Mouse (Mus musculus) hindbrain, embryonic 11.5 days (tissue): Measurements from ENCODE around the gene Gm28308. TPM values are rescaled to one million over a fixed set of nuclear protein-coding genes. Genes with fewer than 3 reads are reported as not detected.

ENCODE experiments used
- ATAC-seq: fragments of 200-750 bp; cut with Nextera tagmentation; 2 replicates; pipeline ENCODE4 v1.8.0; 2017; ENCODE audit warnings: mild to moderate bottlenecking, moderate TSS enrichment, moderate library complexity; ENCODE audit not compliant: low FRiP score
- DNase-seq: peaks from one replicate; pipeline ENCODE4 v3.0.0-alpha.2; 2015; ENCODE audit warnings: low spot score
- H3K27ac ChIP-seq: fragments of 300-500 bp; sonication (generic); 2 replicates; pipeline ENCODE4 v1.5.1; 2014; ENCODE audit warnings: mild to moderate bottlenecking, low read depth, low read length
- H3K27me3 ChIP-seq: fragments of 300-500 bp; sonication (generic); 2 replicates; pipeline ENCODE4 v1.6.1; 2014; ENCODE audit warnings: mild to moderate bottlenecking, low read length, moderate library complexity, mixed read lengths; ENCODE audit not compliant: control insufficient read depth, insufficient read depth
- H3K36me3 ChIP-seq: fragments of 300-500 bp; sonication (generic); 2 replicates; pipeline ENCODE4 v1.6.1; 2014; ENCODE audit warnings: mild to moderate bottlenecking, low read length, moderate library complexity, mixed read lengths; ENCODE audit not compliant: control insufficient read depth, insufficient read depth
- H3K4me1 ChIP-seq: fragments of 300-500 bp; sonication (generic); replicated peaks from 2 replicates; pipeline ENCODE4 v1.6.1; 2014; ENCODE audit warnings: low read length, mixed read lengths; ENCODE audit not compliant: control insufficient read depth, insufficient read depth
- H3K4me2 ChIP-seq: fragments of 300-500 bp; sonication (generic); replicated peaks from 2 replicates; pipeline ENCODE4 v1.6.1; 2014; ENCODE audit warnings: mild to moderate bottlenecking, low read depth, low read length
- H3K4me3 ChIP-seq: fragments of 300-500 bp; sonication (generic); 2 replicates; pipeline ENCODE4 v1.5.1; 2014; ENCODE audit warnings: low read depth, low read length
- H3K9ac ChIP-seq: fragments of 300-500 bp; sonication (generic); 2 replicates; pipeline ENCODE4 v1.6.1; 2014; ENCODE audit warnings: low read depth, low read length
- H3K9me3 ChIP-seq: fragments of 300-500 bp; sonication (generic); 2 replicates; pipeline ENCODE4 v1.6.1; 2016; ENCODE audit warnings: low read length; ENCODE audit not compliant: control insufficient read depth
- WGBS: fragments of 180-500 bp; shearing (Covaris S2); extraction: QIAGEN DNeasy Blood & Tissue Kit; methylation state at CpG from one replicate; pipeline ENCODE4 v1.1.7; 2014; 5-methylcytosine and 5-hydroxymethylcytosine counted together
- polyA plus RNA-seq: library from polyadenylated mRNA; unstranded; fragments of >200 nt; fragmentation: Nextera tagmentation; extraction: Ambion mirVana; gene quantifications from 2 replicates; pipeline ENCODE4 v1.2.1, GENCODE M21; 2014

Gene Gm28308
- polyA plus RNA-seq, 1 experiment from 2014 or later: not detected

DNA sequence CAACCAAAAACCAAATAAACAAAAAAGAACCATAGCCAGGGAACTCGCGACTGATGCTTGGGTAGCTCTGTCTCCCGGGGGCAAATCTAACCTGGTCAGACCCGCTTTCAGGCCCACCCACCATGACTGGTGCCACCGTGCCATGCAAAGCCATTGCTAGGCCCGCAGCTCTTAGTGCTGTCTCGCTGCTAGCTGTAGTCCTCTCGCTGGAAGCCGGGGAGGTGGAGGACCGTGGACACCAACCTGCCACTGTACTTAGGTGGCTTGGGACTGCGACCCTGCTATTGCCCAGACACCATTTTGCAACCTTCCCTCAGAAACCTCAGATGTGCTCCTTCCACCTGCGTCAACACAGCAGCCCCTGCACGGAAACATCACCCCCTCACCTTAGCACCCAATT is 1.2 kb downstream of the Gm28308 start:
- DNase-seq (peak; percentile 56), ATAC-seq (no peak)
- WGBS: 5% methylated on average over 13 of the region's 13 CpGs
- no peaks in the 10 kb centered on the region for H3K36me3 ChIP-seq
- H3K9ac ChIP-seq: no peak overlapping the region
- no peaks in the 10 kb centered on the region for H3K9me3 ChIP-seq
- no peak overlapping the region for H3K27ac ChIP-seq
- H3K27me3 ChIP-seq: peaks cover 96% of the 10 kb centered on the region
- H3K4me3 ChIP-seq: no peak overlapping the region
- H3K4me1 ChIP-seq: peaks cover 4% of the 10 kb centered on the region; the same call in 1 of the 2 replicates
- H3K4me2 ChIP-seq: no peak overlapping the region

- Histone ChIP-seq H3K9ac (no peak overlapping the region), H3K36me3 (no peaks in the 10 kb centered on the region), H3K4me1 (peaks cover 4% of the 10 kb centered on the region; the same call in 1 of the 2 replicates), H3K4me2 (no peak overlapping the region), H3K9me3 (no peaks in the 10 kb centered on the region), H3K27ac (no peak overlapping the region), H3K27me3 (peaks cover 96% of the 10 kb centered on the region), H3K4me3 (no peak overlapping the region; the same call in 1 of the 2 replicates)
- 1% methylated on average over 37 of the region's 37 CpGs for WGBS
- DNase-seq: peak; percentile 69
- peak; percentile 59 for ATAC-seq
Measured at GRCm38 (mm10) chr6:52211170-52211935, 1.8 kb downstream of the Gm28308 start.

DNA sequence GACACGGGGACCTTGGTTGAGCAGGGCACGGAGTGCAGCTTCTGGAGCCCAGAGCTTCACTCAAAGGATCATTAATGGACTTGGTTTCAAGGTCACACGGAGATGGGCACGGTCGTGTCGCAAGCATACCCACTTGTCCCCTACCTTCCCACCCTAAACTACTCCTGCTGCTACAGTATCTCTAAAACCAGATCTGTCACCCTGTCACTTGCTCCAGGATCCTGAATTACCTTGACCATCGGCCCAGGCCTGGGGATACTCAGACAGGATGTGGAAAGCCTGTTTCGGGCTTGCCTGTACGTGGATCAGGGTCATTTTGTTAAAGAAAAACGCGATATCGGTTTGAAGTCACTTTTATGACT is 3.5 kb downstream of the Gm28308 start:
- H3K27ac ChIP-seq: no peak overlapping the region

DNA sequence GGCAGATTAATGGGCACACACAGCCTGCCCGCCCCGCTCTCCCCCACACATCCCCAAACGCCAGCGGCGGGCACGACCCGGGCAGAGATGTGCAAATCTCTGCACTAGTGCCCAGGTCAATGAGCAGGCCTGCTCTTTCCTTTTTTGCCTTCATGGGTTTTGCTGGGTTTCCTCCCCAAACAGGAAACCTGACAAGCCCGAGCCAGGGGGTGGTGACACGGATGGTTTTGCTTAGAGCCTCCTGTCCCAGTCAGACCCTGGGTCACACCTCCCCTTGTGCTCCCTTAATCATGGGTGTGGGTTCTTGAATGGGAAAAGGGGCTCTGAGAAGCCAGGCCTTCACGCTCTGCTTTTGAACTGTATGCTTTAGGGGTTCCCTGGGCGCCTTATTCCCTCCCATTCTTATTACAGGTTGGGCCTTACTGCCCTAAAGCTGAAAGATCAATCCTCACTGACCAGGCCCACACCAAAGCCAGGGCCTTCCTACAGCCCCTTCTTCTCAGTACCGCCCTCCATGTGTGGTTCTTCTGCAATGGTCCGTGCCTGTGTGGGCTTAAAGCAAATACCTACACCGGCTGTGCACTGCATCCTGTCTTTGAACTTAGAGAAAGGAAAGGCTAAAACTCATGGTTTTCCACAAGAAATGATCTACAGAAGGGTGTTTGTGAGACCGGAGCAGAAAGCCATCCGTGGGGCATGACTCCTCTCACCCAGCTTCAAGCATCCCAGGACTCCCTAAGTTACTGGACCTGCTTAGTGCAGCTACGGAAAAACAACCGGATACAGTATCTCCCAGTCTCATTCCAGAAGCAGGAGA is 4.1 kb downstream of the Gm28308 start:
- Histone ChIP-seq H3K9ac (no peak overlapping the region), H3K36me3 (no peaks in the 10 kb centered on the region), H3K4me2 (peak overlapping the region; percentile 23; the same call in 1 of the 2 replicates), H3K27me3 (peaks cover 93% of the 10 kb centered on the region), H3K4me3 (no peak overlapping the region; the same call in 1 of the 2 replicates), H3K9me3 (no peaks in the 10 kb centered on the region), H3K27ac (no peak overlapping the region), H3K4me1 (peaks cover 4% of the 10 kb centered on the region; the same call in 1 of the 2 replicates)
- 2% methylated on average over 17 of the region's 18 CpGs for WGBS
- no peak for ATAC-seq
- DNase-seq: peak; percentile 55

More for the DNA sequence above, 3.5 kb downstream of the Gm28308 start:
- 6% methylated on average over 12 of the region's 12 CpGs for WGBS
- Histone ChIP-seq H3K4me3 (no peak overlapping the region), H3K4me2 (no peak overlapping the region), H3K9ac (no peak overlapping the region), H3K4me1 (peaks cover 4% of the 10 kb centered on the region; the same call in 1 of the 2 replicates), H3K27me3 (peaks cover 93% of the 10 kb centered on the region), H3K9me3 (no peaks in the 10 kb centered on the region), H3K36me3 (no peaks in the 10 kb centered on the region)
- DNase-seq: peak; percentile 62
- no peak for ATAC-seq

GRCm38 (mm10) chr6:52208072-52208867 is 4.9 kb downstream of the Gm28308 start, which contains the start of gene Hoxa6:
Gene Hoxa6, minus strand, starts transcription at chr6:52208722.
- DNase-seq: peak; percentile 55
- Histone ChIP-seq H3K4me3 (peak within 1 kb of the TSS; percentile 23), H3K27me3 (peaks cover 94% of the 10 kb centered on the region), H3K27ac (0 out of 2 replicates have a peak within 1 kb of the TSS, but pooled peaks have one; percentile 30), H3K36me3 (no peaks in the 10 kb centered on the region), H3K4me2 (peak within 1 kb of the TSS; percentile 23), H3K9me3 (no peaks in the 10 kb centered on the region), H3K9ac (0 out of 2 replicates have a peak within 1 kb of the TSS, but pooled peaks have one; percentile 11), H3K4me1 (peaks cover 4% of the 10 kb centered on the region; the same call in 1 of the 2 replicates)
- ATAC-seq: no peak
- WGBS: 1% methylated on average over 42 of the region's 47 CpGs

DNA sequence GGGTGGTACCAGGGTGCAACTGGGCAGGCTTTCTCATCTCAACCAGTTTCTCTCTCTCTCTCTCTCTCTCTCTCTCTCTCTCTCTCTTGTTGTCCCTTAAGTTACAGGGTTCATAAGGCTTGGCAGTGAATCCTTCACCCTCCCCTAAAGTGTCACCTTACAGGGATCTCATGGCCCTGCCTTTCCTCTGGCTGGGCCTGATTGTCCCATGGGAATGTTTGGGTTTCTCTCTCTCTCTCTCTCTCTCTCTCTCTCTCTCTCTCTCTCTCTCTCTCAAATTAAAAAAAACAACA is 5.5 kb downstream of the Gm28308 start:
- Histone ChIP-seq H3K9me3 (no peaks in the 10 kb centered on the region), H3K27me3 (peaks cover 94% of the 10 kb centered on the region), H3K27ac (no peak overlapping the region), H3K4me1 (peaks cover 4% of the 10 kb centered on the region; the same call in 1 of the 2 replicates), H3K4me3 (no peak overlapping the region), H3K9ac (no peak overlapping the region), H3K36me3 (no peaks in the 10 kb centered on the region), H3K4me2 (peak overlapping the region; percentile 14; the same call in 1 of the 2 replicates)
- DNase-seq (no peak), ATAC-seq (no peak)

DNA sequence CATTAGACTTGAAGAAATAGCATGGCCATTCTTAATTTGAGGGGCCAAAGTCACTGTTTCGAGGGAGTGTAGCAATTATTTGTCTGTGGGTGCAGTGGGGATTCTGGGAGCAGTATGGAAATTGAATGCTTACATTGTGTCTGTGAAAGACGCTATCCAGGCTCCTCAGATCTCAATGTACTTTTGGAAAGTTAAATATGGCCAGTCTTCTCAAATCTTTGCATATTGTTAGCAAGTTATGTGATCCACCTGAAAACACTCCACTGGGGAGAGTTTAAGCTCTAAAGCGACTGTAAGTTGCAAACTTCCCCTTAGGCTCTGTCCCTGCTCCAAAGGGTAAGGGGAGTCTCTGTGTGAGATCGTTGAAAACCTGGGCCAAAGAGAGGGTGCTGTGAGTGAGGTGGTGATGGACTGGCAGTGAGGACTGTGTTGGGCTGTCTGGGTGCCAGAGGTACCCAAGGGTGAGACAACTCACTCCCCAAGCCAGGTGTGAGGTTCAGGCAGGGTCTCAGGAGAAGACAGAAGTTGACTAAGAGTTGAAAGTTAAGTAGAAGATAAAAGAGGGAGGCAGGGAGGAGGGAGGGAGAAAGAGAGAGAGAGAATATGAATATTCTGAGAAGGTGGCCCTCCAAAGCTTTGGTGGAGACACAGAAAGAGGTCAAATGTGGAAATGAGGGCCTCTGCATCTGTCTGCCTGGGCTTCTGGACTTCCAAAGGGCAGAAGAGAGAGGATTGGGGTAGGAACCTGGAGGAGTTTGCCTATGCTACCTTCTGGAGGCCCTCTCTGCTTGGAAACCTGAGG is 6.1 kb downstream of the Gm28308 start:
- H3K9me3 ChIP-seq: no peaks in the 10 kb centered on the region
- ATAC-seq (no peak), DNase-seq (peak; percentile 54)
- peaks cover 4% of the 10 kb centered on the region; the same call in 1 of the 2 replicates for H3K4me1 ChIP-seq
- peaks cover 93% of the 10 kb centered on the region for H3K27me3 ChIP-seq
- H3K9ac ChIP-seq: peak overlapping the region; percentile 12; the same call in 1 of the 2 replicates
- WGBS: 8% methylated on average over 4 of the region's 4 CpGs
- no peak overlapping the region for H3K27ac ChIP-seq
- H3K4me3 ChIP-seq: no peak overlapping the region; the same call in 1 of the 2 replicates
- no peaks in the 10 kb centered on the region for H3K36me3 ChIP-seq
- peak overlapping the region; percentile 14; the same call in 1 of the 2 replicates for H3K4me2 ChIP-seq
